Mouse (Mus musculus) forebrain, postnatal 0 days (tissue): Measurements from ENCODE around the gene Efcab12. TPM values are rescaled to one million over a fixed set of nuclear protein-coding genes. Genes with fewer than 3 reads are reported as not detected.
A peak's percentile ranks its signal among the peaks of the same experiment; 100 is the strongest.

Experiments used
- ATAC-seq: fragments of 200-750 bp; cut with Nextera tagmentation; 2 replicates; pipeline ENCODE4 v1.8.0; 2017; ENCODE audit warnings: mild to moderate bottlenecking, moderate library complexity
- DNase-seq: peaks from one replicate; pipeline ENCODE4 v3.0.0-alpha.2; 2015
- H3K27ac ChIP-seq: fragments of 300-500 bp; sonication (generic); 2 replicates; pipeline ENCODE4 v1.5.1; 2014; ENCODE audit warnings: low read depth, mild to moderate bottlenecking, antibody characterized with exemption, low read length, moderate library complexity, mixed read lengths
- H3K27me3 ChIP-seq: fragments of 300-500 bp; sonication (generic); 2 replicates; pipeline ENCODE4 v1.6.1; 2014; ENCODE audit warnings: mild to moderate bottlenecking, low read length, mixed read lengths; ENCODE audit not compliant: insufficient read depth
- H3K36me3 ChIP-seq: fragments of 300-500 bp; sonication (generic); 2 replicates; pipeline ENCODE4 v1.6.1; 2014; ENCODE audit warnings: mild to moderate bottlenecking, moderate library complexity; ENCODE audit not compliant: insufficient read depth
- H3K4me1 ChIP-seq: fragments of 300-500 bp; sonication (generic); 2 replicates; pipeline ENCODE4 v1.6.1; 2014; ENCODE audit warnings: antibody characterized with exemption; ENCODE audit not compliant: insufficient read depth
- H3K4me2 ChIP-seq: fragments of 300-500 bp; sonication (generic); 2 replicates; pipeline ENCODE4 v1.6.1; 2014; ENCODE audit warnings: low read depth, mild to moderate bottlenecking, moderate library complexity
- H3K4me3 ChIP-seq: fragments of 300-500 bp; sonication (generic); 2 replicates; pipeline ENCODE4 v1.5.1; 2014; ENCODE audit warnings: low read depth, low read length, mixed read lengths
- H3K9ac ChIP-seq: fragments of 300-500 bp; sonication (generic); 2 replicates; pipeline ENCODE4 v1.6.1; 2014; ENCODE audit warnings: mild to moderate bottlenecking
- H3K9me3 ChIP-seq: fragments of 300-500 bp; sonication (generic); 2 replicates; pipeline ENCODE4 v1.6.1; 2016; ENCODE audit warnings: low read length
- CTCF ChIP-seq: sonication (generic); IDR thresholded peaks from 2 replicates; pipeline ENCODE4 v1.5.1; 2016; ENCODE audit warnings: antibody characterized with exemption, control low read depth, low read depth
- WGBS: fragments of 180-500 bp; shearing (Covaris S2); extraction: QIAGEN DNeasy Blood & Tissue Kit; methylation state at CpG from one replicate; pipeline ENCODE4 v1.1.7; 2014; 5-methylcytosine and 5-hydroxymethylcytosine counted together
- polyA plus RNA-seq: library from polyadenylated mRNA; unstranded; fragments of >200 nt; fragmentation: Nextera tagmentation; extraction: Ambion mirVana; gene quantifications from 2 replicates; pipeline ENCODE4 v1.2.1, GENCODE M21; 2015
- total RNA-seq: library from RNA; depleted of rRNA; stranded (reverse); fragments of >200 nt; gene quantifications from 2 replicates; pipeline ENCODE4 v1.2.3, GENCODE M21; 2014

Gene Efcab12
- total and polyA plus RNA-seq, 2 experiments from 2014 or later: 1.7 to 4.4 TPM

GRCm38 (mm10) chr6:115865246-115865645 is 27.0 kb upstream of the Efcab12 start:
- Histone ChIP-seq H3K36me3 (peaks cover 17% of the 10 kb centered on the region; the same call in 1 of the 2 replicates), H3K4me3 (no peak overlapping the region), H3K27ac (no peak overlapping the region), H3K4me2 (no peak overlapping the region), H3K9ac (no peak overlapping the region), H3K4me1 (no peaks in the 10 kb centered on the region), H3K27me3 (no peaks in the 10 kb centered on the region), H3K9me3 (no peaks in the 10 kb centered on the region)
- ATAC-seq: no peak
- DNase-seq: no peak
- 98% methylated on average over 4 of the region's 4 CpGs for WGBS
- TF ChIP-seq CTCF: no peak

GRCm38 (mm10) chr6:115863340-115863841 is 25.2 kb upstream of the Efcab12 start:
- 76% methylated on average over 7 of the region's 7 CpGs for WGBS
- ATAC-seq (no peak), DNase-seq (no peak)
- H3K27me3 ChIP-seq: no peaks in the 10 kb centered on the region
- H3K4me2 ChIP-seq: no peak overlapping the region
- no peak overlapping the region for H3K4me3 ChIP-seq
- H3K36me3 ChIP-seq: peaks cover 17% of the 10 kb centered on the region; the same call in 1 of the 2 replicates
- H3K9ac ChIP-seq: no peak overlapping the region
- no peak for TF ChIP-seq CTCF
- no peaks in the 10 kb centered on the region for H3K9me3 ChIP-seq
- no peak overlapping the region for H3K27ac ChIP-seq
- no peaks in the 10 kb centered on the region for H3K4me1 ChIP-seq

- H3K36me3 ChIP-seq: peaks cover 17% of the 10 kb centered on the region; the same call in 1 of the 2 replicates
- DNase-seq (no peak), ATAC-seq (no peak)
- no peaks in the 10 kb centered on the region for H3K27me3 ChIP-seq
- H3K4me3 ChIP-seq: no peak overlapping the region
- no peaks in the 10 kb centered on the region for H3K4me1 ChIP-seq
- 71% methylated on average over 7 of the region's 7 CpGs for WGBS
- H3K4me2 ChIP-seq: no peak overlapping the region
- no peak for TF ChIP-seq CTCF
- no peaks in the 10 kb centered on the region for H3K9me3 ChIP-seq
- no peak overlapping the region for H3K27ac ChIP-seq
- H3K9ac ChIP-seq: no peak overlapping the region
Observed at GRCm38 (mm10) chr6:115860027-115860556, 21.9 kb upstream of the Efcab12 start.

GRCm38 (mm10) chr6:115859258-115859657 is 21.0 kb upstream of the Efcab12 start:
- H3K4me2 ChIP-seq: no peak overlapping the region
- 47% methylated on average over 4 of the region's 4 CpGs for WGBS
- no peak for TF ChIP-seq CTCF

GRCm38 (mm10) chr6:115856361-115856745 is 18.1 kb upstream of the Efcab12 start:
- ATAC-seq (no peak), DNase-seq (no peak)
- H3K27me3 ChIP-seq: no peaks in the 10 kb centered on the region
- peaks cover 10% of the 10 kb centered on the region; the same call in 1 of the 2 replicates for H3K4me1 ChIP-seq
- no peaks in the 10 kb centered on the region for H3K36me3 ChIP-seq
- TF ChIP-seq CTCF: no peak
- WGBS: 72% methylated on average over 4 of the region's 4 CpGs
- H3K4me3 ChIP-seq: no peak overlapping the region
- no peak overlapping the region for H3K27ac ChIP-seq
- H3K9me3 ChIP-seq: no peaks in the 10 kb centered on the region
- no peak overlapping the region for H3K9ac ChIP-seq
- no peak overlapping the region for H3K4me2 ChIP-seq

More at GRCm38 (mm10) chr6:115859258-115859657, 21.0 kb upstream of the Efcab12 start:
- Histone ChIP-seq H3K27ac (no peak overlapping the region), H3K27me3 (no peaks in the 10 kb centered on the region), H3K36me3 (peaks cover 11% of the 10 kb centered on the region; the same call in 1 of the 2 replicates), H3K4me1 (no peaks in the 10 kb centered on the region), H3K9ac (no peak overlapping the region), H3K9me3 (no peaks in the 10 kb centered on the region), H3K4me3 (no peak overlapping the region)
- DNase-seq: no peak
- ATAC-seq: no peak

- Histone ChIP-seq H3K9me3 (no peaks in the 10 kb centered on the region), H3K4me2 (no peak overlapping the region), H3K4me1 (peaks cover 10% of the 10 kb centered on the region; the same call in 1 of the 2 replicates), H3K4me3 (no peak overlapping the region), H3K9ac (no peak overlapping the region), H3K27ac (no peak overlapping the region), H3K36me3 (no peaks in the 10 kb centered on the region), H3K27me3 (no peaks in the 10 kb centered on the region)
- no peak for TF ChIP-seq CTCF
- WGBS: 54% methylated on average over 3 of the region's 3 CpGs
- DNase-seq (peak; percentile 24), ATAC-seq (no peak)
Observed at GRCm38 (mm10) chr6:115855733-115856360, 17.6 kb upstream of the Efcab12 start.

GRCm38 (mm10) chr6:115854432-115854831 is 16.2 kb upstream of the Efcab12 start:
- H3K9ac ChIP-seq: no peak overlapping the region
- TF ChIP-seq CTCF: peak; percentile 60
- 0 out of 2 replicates have a peak, but pooled peaks cover 2% of the 10 kb centered on the region for H3K36me3 ChIP-seq
- WGBS: 63% methylated on average over 2 of the region's 2 CpGs
- no peaks in the 10 kb centered on the region for H3K9me3 ChIP-seq
- H3K27ac ChIP-seq: no peak overlapping the region
- H3K4me1 ChIP-seq: peaks cover 10% of the 10 kb centered on the region; the same call in 1 of the 2 replicates
- ATAC-seq: no peak
- no peak overlapping the region for H3K4me3 ChIP-seq
- no peak for DNase-seq
- H3K27me3 ChIP-seq: no peaks in the 10 kb centered on the region
- H3K4me2 ChIP-seq: no peak overlapping the region
